Mouse (Mus musculus) liver, postnatal 0 days (tissue): Measurements from ENCODE around the gene Chsy1. TPM values are rescaled to one million over a fixed set of nuclear protein-coding genes. Genes with fewer than 3 reads are reported as not detected.

Experiments used
- ATAC-seq: fragments of 200-750 bp; cut with Nextera tagmentation; 2 replicates; pipeline ENCODE4 v1.8.0; 2017; ENCODE audit warnings: mild to moderate bottlenecking, moderate library complexity
- DNase-seq: peaks from one replicate; pipeline ENCODE4 v3.0.0-alpha.2; 2016
- H3K27ac ChIP-seq: fragments of 300-500 bp; sonication (generic); 2 replicates; pipeline ENCODE4 v1.5.1; 2014; ENCODE audit warnings: antibody characterized with exemption, moderate library complexity, mild to moderate bottlenecking, low read depth
- H3K27me3 ChIP-seq: fragments of 300-500 bp; sonication (generic); 2 replicates; pipeline ENCODE4 v1.6.1; 2014; ENCODE audit warnings: low read length, control low read depth, mixed read lengths; ENCODE audit not compliant: insufficient read depth
- H3K36me3 ChIP-seq: fragments of 300-500 bp; sonication (generic); replicated peaks from 2 replicates; pipeline ENCODE4 v1.6.1; 2014; ENCODE audit warnings: mild to moderate bottlenecking, control low read depth, low read length, moderate library complexity, mixed read lengths; ENCODE audit not compliant: insufficient read depth
- H3K4me1 ChIP-seq: fragments of 300-500 bp; sonication (generic); 2 replicates; pipeline ENCODE4 v1.6.1; 2014; ENCODE audit warnings: antibody characterized with exemption, mild to moderate bottlenecking, control low read depth; ENCODE audit not compliant: insufficient read depth
- H3K4me2 ChIP-seq: fragments of 300-500 bp; sonication (generic); 2 replicates; pipeline ENCODE4 v1.6.1; 2014; ENCODE audit warnings: low read depth, mild to moderate bottlenecking, low read length, moderate library complexity, mixed read lengths
- H3K4me3 ChIP-seq: fragments of 300-500 bp; sonication (generic); 2 replicates; pipeline ENCODE4 v1.5.1; 2014; ENCODE audit warnings: low read depth, low read length
- H3K9ac ChIP-seq: fragments of 300-500 bp; sonication (generic); replicated peaks from 2 replicates; pipeline ENCODE4 v1.6.1; 2014; ENCODE audit warnings: mild to moderate bottlenecking, moderate library complexity
- H3K9me3 ChIP-seq: fragments of 300-500 bp; sonication (generic); 2 replicates; pipeline ENCODE4 v1.6.1; 2016; ENCODE audit warnings: mild to moderate bottlenecking, control low read depth, low read length, mixed read lengths
- CTCF ChIP-seq: sonication (generic); IDR thresholded peaks from 2 replicates; pipeline ENCODE4 v1.5.1; 2016; ENCODE audit warnings: antibody characterized with exemption, low read depth
- EP300 ChIP-seq: IDR thresholded peaks from 2 replicates; pipeline ENCODE4 v1.6.1; 2016; ENCODE audit warnings: antibody characterized with exemption, low read depth, mild to moderate bottlenecking
- WGBS: fragments of 180-500 bp; shearing (Covaris S2); extraction: QIAGEN DNeasy Blood & Tissue Kit; methylation state at CpG from one replicate; pipeline ENCODE4 v1.1.7; 2014; ENCODE audit not compliant: insufficient replicate concordance; 5-methylcytosine and 5-hydroxymethylcytosine counted together
- polyA plus RNA-seq: library from polyadenylated mRNA; unstranded; fragments of >200 nt; fragmentation: Nextera tagmentation; extraction: Ambion mirVana; gene quantifications from 2 replicates; pipeline ENCODE4 v1.2.1, GENCODE M21; 2015

Chsy1 gene
- polyA plus RNA-seq, 1 experiment from 2014 or later: 5.0 TPM

DNA sequence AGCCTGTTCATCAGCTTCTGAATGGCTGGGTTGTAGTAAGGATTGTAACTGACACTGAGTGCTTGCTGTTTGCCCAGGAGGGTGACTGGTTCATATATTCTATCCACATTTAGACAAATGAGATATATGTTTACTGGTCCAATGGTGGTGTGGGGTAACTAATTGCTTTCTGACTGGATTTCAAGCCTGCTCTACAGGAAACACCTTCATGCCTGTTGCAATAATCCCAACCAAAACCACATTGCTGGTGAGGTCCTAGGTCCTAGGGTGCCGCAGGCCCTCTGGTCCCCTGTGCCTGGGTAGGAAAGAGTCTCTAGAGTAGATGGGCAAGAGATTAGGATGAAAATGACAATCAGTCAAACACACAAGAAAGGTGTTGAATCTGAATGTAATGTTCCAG lies 103.6 kb downstream of the Chsy1 start:
- 56% methylated on average over 1 of the region's 1 CpGs for whole genome bisulfite sequencing
- Histone ChIP-seq H3K4me3 (no peak overlapping the region), H3K9ac (no peak overlapping the region), H3K27ac (no peak overlapping the region), H3K27me3 (no peaks in the 10 kb centered on the region), H3K4me2 (no peak overlapping the region), H3K4me1 (peaks cover 14% of the 10 kb centered on the region), H3K36me3 (no peaks in the 10 kb centered on the region), H3K9me3 (no peaks in the 10 kb centered on the region; the same call in 1 of the 2 replicates)
- ATAC-seq (no peak), DNase-seq (no peak)
- TF ChIP-seq EP300 (no peak), CTCF (no peak)

DNA sequence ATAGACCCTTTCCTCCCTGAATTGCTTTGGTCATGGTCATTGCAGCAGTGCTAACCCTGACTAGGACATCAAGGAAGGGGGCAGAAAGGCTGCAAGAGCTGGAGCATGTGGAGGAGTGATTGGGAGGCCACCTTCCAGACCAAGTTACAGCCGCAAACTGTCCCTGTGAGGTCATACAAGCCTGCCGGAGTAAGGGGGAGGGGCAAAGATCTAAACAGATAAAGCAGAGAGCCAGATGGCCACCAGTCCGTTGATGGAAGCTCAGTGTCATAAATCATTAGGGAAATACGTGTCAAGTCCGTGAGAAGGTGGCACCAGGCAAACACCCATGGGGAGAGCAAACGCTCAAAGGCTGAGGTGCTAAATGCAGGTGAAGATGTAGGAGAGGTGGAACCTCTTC lies 105.2 kb downstream of the Chsy1 start:
- H3K9me3 ChIP-seq: no peaks in the 10 kb centered on the region
- 60% methylated on average over 6 of the region's 6 CpGs for WGBS

DNA sequence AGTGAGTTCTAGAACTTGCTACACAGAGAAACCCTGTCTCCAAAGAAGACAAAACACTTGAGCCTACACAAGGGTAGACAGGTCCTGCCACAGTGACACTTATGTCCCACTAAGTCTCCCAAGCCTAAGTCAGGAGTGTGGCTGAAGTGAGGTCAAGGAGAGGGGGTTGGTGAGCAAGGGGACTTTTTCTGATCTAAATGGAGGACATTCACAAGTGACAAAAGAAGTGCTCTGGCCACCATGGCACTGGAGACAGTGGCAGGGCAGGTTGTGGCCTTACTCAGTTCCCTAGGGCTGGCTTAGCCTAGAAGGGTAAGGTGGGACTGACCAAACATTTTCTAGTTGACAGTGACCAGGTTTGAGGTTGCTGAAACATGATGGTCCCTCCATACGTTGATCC lies 106.6 kb downstream of the Chsy1 start:
- DNase-seq (no peak), ATAC-seq (no peak)
- H3K4me1 ChIP-seq: peaks cover 31% of the 10 kb centered on the region
- no peaks in the 10 kb centered on the region for H3K27me3 ChIP-seq
- no peak overlapping the region for H3K9ac ChIP-seq
- no peaks in the 10 kb centered on the region for H3K36me3 ChIP-seq
- H3K4me3 ChIP-seq: no peak overlapping the region
- WGBS: 65% methylated on average over 1 of the region's 1 CpGs
- H3K4me2 ChIP-seq: no peak overlapping the region
- no peak overlapping the region for H3K27ac ChIP-seq
- H3K9me3 ChIP-seq: no peaks in the 10 kb centered on the region
- TF ChIP-seq EP300 (no peak), CTCF (no peak)

More for the DNA sequence above, 105.2 kb downstream of the Chsy1 start:
- no peak for TF ChIP-seq CTCF
- no peak for TF ChIP-seq EP300
- no peak overlapping the region for H3K9ac ChIP-seq
- no peak overlapping the region for H3K27ac ChIP-seq
- ATAC-seq (no peak), DNase-seq (no peak)
- no peak overlapping the region for H3K4me2 ChIP-seq
- no peak overlapping the region for H3K4me3 ChIP-seq
- no peaks in the 10 kb centered on the region for H3K36me3 ChIP-seq
- H3K27me3 ChIP-seq: no peaks in the 10 kb centered on the region
- peaks cover 26% of the 10 kb centered on the region for H3K4me1 ChIP-seq

DNA sequence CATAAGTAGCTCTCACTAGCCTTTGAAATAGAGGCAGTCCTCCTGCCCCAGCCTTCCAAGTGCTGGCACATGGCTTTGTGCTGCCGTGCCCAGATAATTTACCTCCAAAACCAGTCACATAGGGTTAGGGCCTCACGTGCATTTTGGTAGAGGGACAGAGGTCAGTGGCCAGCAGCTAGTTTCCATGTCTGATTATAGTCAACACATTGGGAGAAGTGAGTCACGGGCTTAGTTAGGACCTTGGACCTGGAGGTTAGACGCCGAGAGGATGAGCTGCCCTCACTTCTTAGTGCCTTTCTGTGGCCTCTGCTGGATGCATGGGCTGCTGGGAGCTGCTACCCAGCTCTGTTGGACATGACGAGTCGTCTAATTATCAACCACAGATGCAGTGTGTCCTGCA lies 107.7 kb downstream of the Chsy1 start:
- ATAC-seq: peak; percentile 31; the same call in 1 of the 2 replicates
- 66% methylated on average over 7 of the region's 7 CpGs for WGBS

DNA sequence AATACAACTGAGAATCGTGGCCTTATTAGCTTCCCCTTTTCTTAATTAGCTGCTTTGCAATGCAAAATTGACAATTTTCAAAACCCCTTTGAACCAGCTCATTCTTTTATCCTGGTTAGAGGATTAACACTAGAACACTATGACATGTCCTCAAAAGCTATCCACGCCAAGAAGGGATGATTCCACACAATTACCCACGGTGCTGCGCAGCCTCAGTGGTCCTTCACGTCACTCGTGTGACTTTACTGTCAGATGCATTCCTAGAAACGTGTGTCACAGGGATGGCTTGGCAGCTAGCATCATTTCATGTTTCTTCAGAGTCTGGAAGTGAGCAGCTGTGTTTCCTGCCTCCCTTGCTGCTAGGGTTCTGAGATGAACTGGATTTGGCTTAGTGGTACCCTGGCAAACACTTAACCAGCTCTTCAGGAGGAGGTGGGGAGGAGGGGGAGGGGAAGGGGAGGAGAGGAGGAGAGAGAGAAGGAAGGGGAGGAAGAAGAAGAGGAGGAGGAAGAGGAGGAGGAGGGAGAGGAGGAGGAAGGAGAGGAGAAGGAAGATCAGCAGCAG lies 108.3 kb downstream of the Chsy1 start:
- H3K4me2 ChIP-seq: no peak overlapping the region
- no peaks in the 10 kb centered on the region for H3K36me3 ChIP-seq
- 66% methylated on average over 7 of the region's 7 CpGs for WGBS
- peak overlapping the region; percentile 11 for H3K27ac ChIP-seq
- H3K4me1 ChIP-seq: peaks cover 33% of the 10 kb centered on the region
- no peak overlapping the region for H3K9ac ChIP-seq
- H3K27me3 ChIP-seq: no peaks in the 10 kb centered on the region
- DNase-seq: no peak
- ATAC-seq: no peak
- TF ChIP-seq CTCF (no peak), EP300 (no peak)
- no peak overlapping the region for H3K4me3 ChIP-seq
- H3K9me3 ChIP-seq: no peaks in the 10 kb centered on the region

More for the DNA sequence above, 107.7 kb downstream of the Chsy1 start:
- no peaks in the 10 kb centered on the region for H3K9me3 ChIP-seq
- H3K4me2 ChIP-seq: no peak overlapping the region
- no peak for DNase-seq
- no peak overlapping the region for H3K9ac ChIP-seq
- TF ChIP-seq EP300 (no peak), CTCF (no peak)
- H3K27ac ChIP-seq: 0 out of 2 replicates have a peak overlapping the region, but pooled peaks have one; percentile 4
- H3K4me1 ChIP-seq: peaks cover 33% of the 10 kb centered on the region
- no peak overlapping the region for H3K4me3 ChIP-seq
- no peaks in the 10 kb centered on the region for H3K27me3 ChIP-seq
- no peaks in the 10 kb centered on the region for H3K36me3 ChIP-seq

DNA sequence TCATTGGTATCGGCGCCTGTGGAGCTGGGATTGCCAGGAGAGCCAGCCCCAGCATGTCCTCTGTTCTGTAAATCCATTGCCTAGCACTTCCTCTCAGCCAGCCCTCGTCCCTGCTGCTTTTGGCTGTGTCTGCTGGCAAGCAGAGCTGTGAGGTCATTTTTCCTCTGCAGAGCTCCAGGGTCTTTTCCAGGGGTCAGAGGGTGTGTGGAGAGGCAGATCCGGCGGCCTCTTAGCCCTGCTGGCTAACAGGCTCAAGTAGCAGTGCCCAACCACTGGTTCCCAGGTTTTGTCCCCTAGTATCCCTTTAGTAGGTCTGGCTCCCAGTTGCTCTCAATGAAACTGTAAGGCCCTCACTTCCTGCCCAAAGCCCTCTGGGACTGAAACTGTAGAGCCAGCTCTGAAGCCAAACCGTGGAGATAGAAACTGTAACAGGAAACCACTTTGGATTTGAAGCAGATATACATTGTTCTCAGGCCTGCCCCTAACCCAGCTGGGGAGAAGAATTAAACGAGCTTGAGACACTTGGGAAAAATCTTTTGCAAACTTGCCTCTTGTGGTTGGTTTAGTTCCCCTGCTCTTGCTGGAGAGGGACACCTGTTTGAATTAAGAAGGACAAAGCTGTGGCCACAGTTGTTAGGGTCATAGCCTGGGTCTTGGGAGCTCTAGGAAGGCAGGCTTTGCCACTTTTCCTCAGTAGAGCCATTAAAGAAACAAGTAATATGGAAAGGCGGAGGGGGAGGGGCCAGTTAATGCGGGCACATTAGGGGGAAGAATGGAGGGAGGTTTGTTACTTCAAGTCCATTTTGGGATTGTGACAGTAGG lies 109.1 kb downstream of the Chsy1 start:
- peak; percentile 24 for DNase-seq
- peaks cover 34% of the 10 kb centered on the region for H3K4me1 ChIP-seq
- no peak overlapping the region for H3K4me3 ChIP-seq
- H3K9me3 ChIP-seq: no peaks in the 10 kb centered on the region
- H3K9ac ChIP-seq: no peak overlapping the region
- no peaks in the 10 kb centered on the region for H3K36me3 ChIP-seq
- H3K27ac ChIP-seq: peak overlapping the region; percentile 11
- TF ChIP-seq CTCF (no peak), EP300 (no peak)
- 0 out of 2 replicates have a peak, but pooled peaks have one; percentile 31 for ATAC-seq
- 39% methylated on average over 9 of the region's 9 CpGs for WGBS
- no peaks in the 10 kb centered on the region for H3K27me3 ChIP-seq
- H3K4me2 ChIP-seq: no peak overlapping the region
